17 mouse cellular contexts compared by ENCODE assay signal in the genomic region with DNA sequence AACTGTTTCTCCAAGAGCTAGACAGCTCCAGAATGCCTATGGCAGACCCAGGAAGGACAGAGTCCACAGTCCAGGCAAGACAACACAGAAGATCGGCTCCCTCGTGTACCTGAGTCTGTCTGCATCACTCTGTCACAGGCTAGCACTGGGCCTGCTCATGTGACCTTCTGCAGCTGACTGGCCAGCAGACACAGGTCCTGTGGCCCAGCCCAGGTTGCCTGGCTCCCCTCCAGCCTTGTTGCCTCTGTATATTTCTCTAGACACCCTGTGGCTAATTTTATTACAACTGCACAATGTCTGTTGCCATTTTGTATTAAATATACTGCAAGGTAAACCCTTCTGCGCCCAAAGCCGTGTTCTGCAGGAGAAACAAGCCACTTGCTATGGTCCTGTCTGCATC. TPM values are rescaled to one million over a fixed set of nuclear protein-coding genes. Genes with fewer than 3 reads are reported as not detected.
A peak's percentile ranks its signal among the peaks of the same experiment; 100 is the strongest.
DNase-seq lines count a peak whose midpoint lies in the region; ATAC-seq lines count a peak whose summit lies in the region.
"Had no signal": no experiment of that assay in that cellular context is flagged by ENCODE, and none has a peak within 500 bp of the region (broad histone marks: within the 10 kb centered on the region; RNA-seq: fewer than 3 reads in every experiment).

No protein-coding gene starts in this region.

- H3K9me3 ChIP-seq in kidney, embryonic 14.5 days (ENCODE audit: control insufficient read depth, low read length): no peaks in the 10 kb centered on the region
- H3K9me3 ChIP-seq in midbrain, embryonic 10.5 days (replicated peaks): no peaks in the 10 kb centered on the region
- H3K9me3 ChIP-seq: G1E; hindbrain, embryonic 13.5 days; limb, embryonic 13.5 days; liver, embryonic 13.5 days had no signal

- no peak overlapping the region for H3K4me3 ChIP-seq in kidney, embryonic 14.5 days (ENCODE audit: low read length)
- H3K4me3 ChIP-seq in midbrain, embryonic 10.5 days: no peak overlapping the region
- H3K4me3 ChIP-seq: gastrocnemius, adult 2 months; hindbrain, embryonic 13.5 days; limb, embryonic 13.5 days; liver, embryonic 13.5 days had no signal

- no peak overlapping the region for H3K9ac ChIP-seq in kidney, embryonic 14.5 days (ENCODE audit: low read depth, low read length)
- H3K9ac ChIP-seq: hindbrain, embryonic 13.5 days; limb, embryonic 13.5 days; liver, embryonic 13.5 days; lung, embryonic 14.5 days had no signal

- H3K27me3 ChIP-seq in kidney, embryonic 14.5 days (ENCODE audit: control insufficient read depth, insufficient read depth, low read length): peaks cover 6% of the 10 kb centered on the region; the same call in 1 of the 2 replicates
- H3K27me3 ChIP-seq in midbrain, embryonic 10.5 days (ENCODE audit: low read depth, poor library complexity, severe bottlenecking): peaks cover 35% of the 10 kb centered on the region

- ATAC-seq in kidney, embryonic 14.5 days (ENCODE audit: low FRiP score, low TSS enrichment): no peak
- ATAC-seq: inflammation-experienced regulatory T-cells, adult 6 months had no signal

- no peaks in the 10 kb centered on the region for H3K4me1 ChIP-seq in kidney, embryonic 14.5 days (ENCODE audit: control insufficient read depth, insufficient read depth, low read length)
- H3K4me1 ChIP-seq in midbrain, embryonic 10.5 days: peaks cover 12% of the 10 kb centered on the region

- H3K4me2 ChIP-seq in kidney, embryonic 14.5 days (replicated peaks; ENCODE audit: low read depth, low read length): no peak overlapping the region
- H3K4me2 ChIP-seq: hindbrain, embryonic 13.5 days; limb, embryonic 13.5 days; liver, embryonic 13.5 days; lung, embryonic 14.5 days had no signal

- DNase-seq in adrenal gland, postnatal 14 days: peak; percentile 56
- no peak for DNase-seq in adrenal gland, postnatal 4 days (ENCODE audit: low spot score in 2 of 2)
- peak; percentile 51 for DNase-seq in kidney, adult 18-20 months
- DNase-seq in adrenal gland, postnatal 25 days: peak; percentile 40
- DNase-seq in kidney, postnatal 36 days: peak; percentile 65 to 75
- DNase-seq in midbrain, embryonic 10.5 days (ENCODE audit: low spot score): no peak
- DNase-seq: cerebellum, adult 8-10 months; gastrocnemius, adult 2 months; liver, embryonic 13.5 days; lung, embryonic 14.5 days; lung, postnatal 36 days; right cerebral cortex, postnatal 4 days had no signal

- peaks cover 17% of the 10 kb centered on the region for H3K36me3 ChIP-seq in kidney, embryonic 14.5 days (ENCODE audit: control insufficient read depth, insufficient read depth, low read length)
- H3K36me3 ChIP-seq in midbrain, embryonic 10.5 days: peaks cover 36% of the 10 kb centered on the region

- H3K27ac ChIP-seq in kidney, embryonic 14.5 days (ENCODE audit: low read depth, low read length): no peak overlapping the region
- no peak overlapping the region for H3K27ac ChIP-seq in midbrain, embryonic 10.5 days (replicated peaks)
- H3K27ac ChIP-seq: gastrocnemius, adult 2 months; hindbrain, embryonic 13.5 days; limb, embryonic 13.5 days; liver, embryonic 13.5 days had no signal

- 85% methylated on average over 4 of the region's 4 CpGs for WGBS in kidney, embryonic 14.5 days
- WGBS in midbrain, embryonic 10.5 days: 90% methylated on average over 4 of the region's 4 CpGs

RNA-seq across cellular contexts. Expression of a gene that starts 19.2 kb away (rescaled TPM):
- 32.3 and 33.7 TPM in 2 replicates for total RNA-seq in adrenal gland, postnatal 14 days (2021)
- 10 to 100 TPM; 51.5 to 54.1 TPM for total RNA-seq in adrenal gland, postnatal 4 days (2021)
- 1.2 and 2.3 TPM in 2 replicates for polyA plus RNA-seq in kidney, embryonic 14.5 days (2014; fragmentation: Nextera tagmentation; extraction: Ambion mirVana)
- total RNA-seq in adrenal gland, postnatal 25 days (2021): 42.6 and 54.4 TPM in 2 replicates
- 3.8 and 3.9 TPM in 2 replicates for polyA plus RNA-seq in midbrain, embryonic 10.5 days (2016; fragmentation: Nextera tagmentation; extraction: Ambion mirVana)

RNA-seq across cellular contexts. Expression of a gene that starts 19.3 kb away (rescaled TPM):
- 173 and 197 TPM in 2 replicates for total RNA-seq in adrenal gland, postnatal 14 days (2021)
- total RNA-seq in adrenal gland, postnatal 4 days (2021): 100 to 1,000 TPM; 166 to 176 TPM
- 55.8 and 63.1 TPM in 2 replicates for polyA plus RNA-seq in kidney, embryonic 14.5 days (2014; fragmentation: Nextera tagmentation; extraction: Ambion mirVana)
- total RNA-seq in adrenal gland, postnatal 25 days (2021): 342 and 470 TPM in 2 replicates
- 63.3 and 67.3 TPM in 2 replicates for polyA plus RNA-seq in midbrain, embryonic 10.5 days (2016; fragmentation: Nextera tagmentation; extraction: Ambion mirVana)

RNA-seq across cellular contexts. Expression of a gene that starts 45.3 kb away (rescaled TPM):
- 10.1 and 13.3 TPM in 2 replicates for total RNA-seq in adrenal gland, postnatal 14 days (2021)
- total RNA-seq in adrenal gland, postnatal 4 days (2021): 10 to 100 TPM; 23.0 to 24.5 TPM
- polyA plus RNA-seq in kidney, embryonic 14.5 days (2014; fragmentation: Nextera tagmentation; extraction: Ambion mirVana): 27.1 and 31.8 TPM in 2 replicates
- 12.6 and 19.1 TPM in 2 replicates for total RNA-seq in adrenal gland, postnatal 25 days (2021)
- polyA plus RNA-seq in midbrain, embryonic 10.5 days (2016; fragmentation: Nextera tagmentation; extraction: Ambion mirVana): 14.5 and 17.2 TPM in 2 replicates

Comparison
In these comparisons a context has a peak if more than half of its experiments do, and no peak if none do; other contexts are left out.
1. DNase-seq: peak in adrenal gland, postnatal 14 days (single experiment), kidney, adult 18-20 months (single experiment), adrenal gland, postnatal 25 days (single experiment) and kidney, postnatal 36 days (2 of 2); none in adrenal gland, postnatal 4 days (0 of 2) and midbrain, embryonic 10.5 days (single experiment).